Mouse (Mus musculus) cerebellum, adult (tissue): ENCODE measurements at regions not wholly inside any gene's neighbourhood (a gene's known extent, or its start where the extent isn't known, plus 50 kb on each side); places are given as distances from the start of the nearest gene placed in this dataset.
"Not testable (repeated sequence)": the region's sequence is repeated elsewhere in the genome, so short reads cannot be mapped to it uniquely, and the experiment has no call there.

ENCODE experiments used
- ATAC-seq: cut with Nextera tagmentation; 2 replicates; pipeline ENCODE4 v1.9.2; 2017; ENCODE audit warnings: mild to moderate bottlenecking, moderate library complexity, mixed read lengths; ENCODE audit not compliant: insufficient number of reproducible peaks, low FRiP score, low TSS enrichment

DNA sequence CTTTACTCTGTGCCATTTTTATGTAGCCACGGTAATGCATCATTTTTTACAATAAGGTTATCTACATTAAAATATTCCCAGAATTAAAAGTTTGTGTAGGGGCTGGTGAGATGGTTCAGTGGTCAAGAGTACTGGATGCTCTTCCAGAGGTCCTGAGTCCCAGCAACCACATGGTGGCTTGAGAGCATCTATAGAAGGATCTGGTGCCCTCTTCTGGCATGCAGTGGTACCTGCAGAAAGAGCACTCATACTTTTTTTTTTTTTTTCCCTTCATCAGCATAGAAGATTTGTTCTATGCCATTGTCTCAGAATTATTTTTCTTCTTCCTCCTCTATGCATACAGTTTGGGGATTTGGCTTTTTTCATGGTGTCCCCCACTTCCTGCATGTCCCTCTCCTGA is 84.9 kb upstream of the Prkcq start:
- no peak for ATAC-seq

DNA sequence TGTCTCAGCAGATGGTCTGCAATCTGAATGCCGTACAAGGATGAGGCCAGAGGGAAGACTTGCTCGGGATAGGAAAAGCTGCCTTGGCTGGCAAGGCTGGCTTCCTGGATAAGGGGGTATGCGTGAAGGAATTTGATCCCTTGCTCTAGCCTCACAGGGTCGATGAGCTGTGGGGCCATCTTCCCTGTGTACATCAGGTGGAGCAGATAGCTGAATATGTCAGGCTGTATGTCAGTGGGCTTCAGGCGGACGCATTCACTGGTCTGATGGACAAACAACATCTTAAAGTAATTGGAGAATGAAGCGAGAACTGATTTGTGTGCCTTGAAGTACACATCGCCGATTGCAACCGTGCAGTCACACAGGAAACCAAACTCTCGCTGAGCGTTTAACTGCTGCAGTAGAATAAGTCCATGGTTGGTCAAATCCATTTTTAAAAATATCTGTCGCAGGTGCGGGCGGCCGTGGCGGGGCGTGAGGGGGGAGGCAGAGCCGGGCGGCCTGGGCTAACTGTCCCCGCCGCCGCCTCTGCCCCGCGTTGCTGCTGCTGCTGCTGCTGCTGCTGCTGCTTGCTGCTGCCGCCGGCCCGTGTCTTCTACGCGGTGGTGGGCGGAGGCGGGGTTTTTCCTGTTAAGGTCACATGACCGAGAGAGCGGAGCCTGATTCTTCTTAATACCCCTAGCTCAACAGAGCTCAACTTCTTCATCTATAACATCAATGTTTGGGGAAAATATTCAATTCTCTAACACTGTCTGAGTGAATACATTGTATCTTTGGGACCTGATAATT is 71.9 kb upstream of the Prkcq start:
- not testable (repeated sequence) for ATAC-seq

DNA sequence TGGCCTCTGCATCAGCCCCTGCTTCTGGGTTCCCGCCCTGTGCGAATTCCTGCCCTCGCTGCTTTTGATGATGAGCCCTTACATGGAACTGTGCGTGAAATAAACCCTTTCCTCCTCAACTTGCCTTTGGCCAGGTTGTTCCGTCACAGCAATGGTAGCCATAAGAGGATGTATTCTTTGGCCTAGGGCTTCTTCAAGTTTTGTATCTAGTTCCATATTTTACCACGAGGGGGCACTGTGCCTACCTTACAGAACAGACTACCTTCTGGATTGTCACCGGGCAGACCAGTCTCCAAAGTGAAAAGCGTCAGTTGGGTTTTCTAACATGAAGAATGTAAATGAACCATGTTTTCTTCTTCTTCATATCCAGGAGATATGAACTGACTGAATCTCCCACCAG is 58.7 kb upstream of the Prkcq start:
- ATAC-seq = peak; percentile 10; the same call in 1 of the 2 replicates

- ATAC-seq = no peak
Observed at GRCm38 (mm10) chr2:11118625-11119024, 53.3 kb upstream of the Prkcq start.

DNA sequence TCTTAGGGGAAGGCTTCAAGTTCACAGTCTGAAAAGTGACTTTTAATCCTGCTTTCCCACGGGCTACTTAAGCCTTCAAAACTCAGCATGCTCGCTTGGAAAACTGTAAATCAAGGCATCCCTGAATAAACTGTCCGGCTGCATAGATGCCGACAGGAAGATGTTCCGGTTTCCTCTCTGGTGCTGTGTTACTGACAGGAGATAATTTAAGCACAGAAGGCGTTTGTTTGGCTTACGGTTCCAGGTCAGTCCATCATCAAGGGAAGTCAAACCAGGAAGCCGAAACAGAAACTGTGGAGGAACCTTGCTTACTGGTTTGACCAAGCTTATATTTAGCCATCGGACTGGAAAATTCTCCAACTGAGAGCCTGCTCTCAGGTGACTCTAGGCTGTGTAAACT is 52.6 kb upstream of the Prkcq start:
- no peak for ATAC-seq
